Mouse (Mus musculus): ENCODE measurements at regions not wholly inside any gene's neighbourhood (a gene's known extent, or its start where the extent isn't known, plus 50 kb on each side); places are given as distances from the start of the nearest gene placed in this dataset.

DNA sequence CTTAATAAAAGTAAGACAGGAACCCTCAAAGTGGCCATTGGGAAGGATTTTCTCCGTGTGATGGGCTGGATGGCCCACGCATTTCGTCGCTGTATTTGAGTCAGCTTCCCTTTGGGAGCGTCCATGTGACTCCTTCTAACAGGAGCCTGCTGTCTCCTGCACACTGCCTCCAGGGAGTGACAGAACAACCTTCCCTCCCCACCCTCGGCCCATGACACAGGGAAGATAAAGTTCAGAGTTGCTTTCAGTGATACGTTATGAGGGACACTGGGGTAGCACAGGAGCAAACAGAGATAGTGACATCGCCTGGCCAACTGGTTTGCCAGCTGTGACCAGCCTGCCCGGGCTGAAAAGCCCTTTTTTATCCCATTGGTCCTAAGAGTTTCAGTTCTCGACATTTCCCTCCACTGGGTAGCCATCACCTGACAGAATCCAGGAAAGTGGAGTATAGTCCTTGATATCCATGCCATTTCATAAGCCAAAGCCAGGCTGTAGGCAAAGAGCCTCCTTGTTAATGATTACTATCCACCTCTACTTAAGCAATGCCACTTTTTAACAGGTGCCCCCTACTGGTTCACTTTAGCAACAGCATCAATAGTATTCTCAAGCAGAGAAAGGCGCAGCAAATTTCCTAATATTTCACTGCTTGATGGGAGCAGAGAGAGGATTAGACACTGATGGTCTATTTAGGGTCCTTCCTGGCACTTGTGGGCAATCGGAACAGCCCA lies 180.5 kb downstream of the Trim29 start:
- no peaks in the 10 kb centered on the region for H3K36me3 ChIP-seq (ENCODE audit: control insufficient read depth, insufficient read depth, low read length)
- no peak overlapping the region for H3K27ac ChIP-seq (ENCODE audit: insufficient read depth, low read depth, low read length)
- H3K4me3 ChIP-seq (ENCODE audit: insufficient read depth, low read depth, low read length): no peak overlapping the region
- peak; percentile 76 for DNase-seq
- TF ChIP-seq POLR2A (IDR thresholded peaks at IDR 0.05; ENCODE audit: low read depth, low read length) (no peak), CTCF (conservative IDR thresholded peaks at IDR 0.05; ENCODE audit: insufficient read depth, insufficient read length, low read depth, low read length) (peak; percentile 10; the same call in 1 of the 2 replicates)
- 61% methylated on average over 12 of the region's 12 CpGs for WGBS
- no peaks in the 10 kb centered on the region for H3K27me3 ChIP-seq (replicated peaks; ENCODE audit: control insufficient read depth, insufficient read depth, low read length)
- 0 out of 2 replicates have a peak, but pooled peaks cover 5% of the 10 kb centered on the region for H3K4me1 ChIP-seq (ENCODE audit: control insufficient read depth, insufficient read depth, low read length)

- H3K4me3 ChIP-seq (ENCODE audit: insufficient read depth, low read depth, low read length): no peak overlapping the region
- no peak overlapping the region for H3K27ac ChIP-seq (ENCODE audit: insufficient read depth, low read depth, low read length)
- DNase-seq: no peak
- H3K27me3 ChIP-seq (replicated peaks; ENCODE audit: control insufficient read depth, insufficient read depth, low read length): no peaks in the 10 kb centered on the region
- no peak for TF ChIP-seq POLR2A (IDR thresholded peaks at IDR 0.05; ENCODE audit: low read depth, low read length)
- no peak for TF ChIP-seq CTCF (conservative IDR thresholded peaks at IDR 0.05; ENCODE audit: insufficient read depth, insufficient read length, low read depth, low read length)
- 0 out of 2 replicates have a peak, but pooled peaks cover 5% of the 10 kb centered on the region for H3K4me1 ChIP-seq (ENCODE audit: control insufficient read depth, insufficient read depth, low read length)
- WGBS: 42% methylated on average over 7 of the region's 7 CpGs
- no peaks in the 10 kb centered on the region for H3K36me3 ChIP-seq (ENCODE audit: control insufficient read depth, insufficient read depth, low read length)
Observed at GRCm38 (mm10) chr9:43492236-43493000, 181.8 kb downstream of the Trim29 start.

DNA sequence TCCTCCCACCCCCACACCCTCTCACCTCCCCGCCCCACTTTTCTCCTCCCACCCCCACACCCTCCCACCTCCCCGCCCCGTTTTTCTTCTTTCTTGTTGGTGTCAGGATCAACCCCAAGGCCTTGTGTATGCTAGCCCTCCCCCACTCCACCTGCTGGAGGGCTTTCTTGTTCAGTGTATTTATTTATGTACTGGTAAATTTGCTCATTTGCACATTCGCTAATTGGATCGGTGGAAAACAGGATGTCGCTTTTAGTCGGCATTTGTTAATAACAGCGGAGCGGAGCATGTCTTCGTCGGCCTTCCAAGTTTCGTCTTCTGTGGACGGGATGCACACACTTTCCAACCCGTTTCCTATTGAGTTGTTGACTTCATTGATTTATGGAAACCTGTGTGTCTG lies 187.9 kb downstream of the Trim29 start:
- Histone ChIP-seq H3K4me3 (ENCODE audit: insufficient read depth, low read depth, low read length) (no peak overlapping the region), H3K4me1 (ENCODE audit: control insufficient read depth, insufficient read depth, low read length) (no peaks in the 10 kb centered on the region), H3K27ac (ENCODE audit: insufficient read depth, low read depth, low read length) (no peak overlapping the region), H3K27me3 (replicated peaks; ENCODE audit: control insufficient read depth, insufficient read depth, low read length) (no peaks in the 10 kb centered on the region), H3K36me3 (ENCODE audit: control insufficient read depth, insufficient read depth, low read length) (no peaks in the 10 kb centered on the region)
- no peak for DNase-seq
- no peak for TF ChIP-seq CTCF (conservative IDR thresholded peaks at IDR 0.05; ENCODE audit: insufficient read depth, insufficient read length, low read depth, low read length)
- TF ChIP-seq POLR2A (IDR thresholded peaks at IDR 0.05; ENCODE audit: low read depth, low read length): no peak
- WGBS: 67% methylated on average over 14 of the region's 14 CpGs

GRCm38 (mm10) chr9:43504270-43504932 lies 193.8 kb downstream of the Trim29 start:
- TF ChIP-seq CTCF (conservative IDR thresholded peaks at IDR 0.05; ENCODE audit: insufficient read depth, insufficient read length, low read depth, low read length) (no peak), POLR2A (IDR thresholded peaks at IDR 0.05; ENCODE audit: low read depth, low read length) (no peak)
- 41% methylated on average over 14 of the region's 14 CpGs for WGBS
- H3K27me3 ChIP-seq (replicated peaks; ENCODE audit: control insufficient read depth, insufficient read depth, low read length): no peaks in the 10 kb centered on the region
- H3K4me3 ChIP-seq (ENCODE audit: insufficient read depth, low read depth, low read length): no peak overlapping the region
- DNase-seq: no peak
- 0 out of 2 replicates have a peak, but pooled peaks cover 3% of the 10 kb centered on the region for H3K4me1 ChIP-seq (ENCODE audit: control insufficient read depth, insufficient read depth, low read length)
- H3K27ac ChIP-seq (ENCODE audit: insufficient read depth, low read depth, low read length): no peak overlapping the region
- no peaks in the 10 kb centered on the region for H3K36me3 ChIP-seq (ENCODE audit: control insufficient read depth, insufficient read depth, low read length)

GRCm38 (mm10) chr9:43505856-43506255 lies 195.2 kb downstream of the Trim29 start:
- DNase-seq: no peak
- Histone ChIP-seq H3K4me1 (ENCODE audit: control insufficient read depth, insufficient read depth, low read length) (0 out of 2 replicates have a peak, but pooled peaks cover 3% of the 10 kb centered on the region), H3K27me3 (replicated peaks; ENCODE audit: control insufficient read depth, insufficient read depth, low read length) (no peaks in the 10 kb centered on the region), H3K36me3 (ENCODE audit: control insufficient read depth, insufficient read depth, low read length) (no peaks in the 10 kb centered on the region), H3K4me3 (ENCODE audit: insufficient read depth, low read depth, low read length) (no peak overlapping the region), H3K27ac (ENCODE audit: insufficient read depth, low read depth, low read length) (no peak overlapping the region)
- WGBS: 38% methylated on average over 4 of the region's 4 CpGs
- TF ChIP-seq POLR2A (IDR thresholded peaks at IDR 0.05; ENCODE audit: low read depth, low read length) (no peak), CTCF (conservative IDR thresholded peaks at IDR 0.05; ENCODE audit: insufficient read depth, insufficient read length, low read depth, low read length) (no peak)

GRCm38 (mm10) chr9:43506276-43506675 lies 195.6 kb downstream of the Trim29 start:
- H3K4me3 ChIP-seq (ENCODE audit: insufficient read depth, low read depth, low read length): no peak overlapping the region
- H3K27ac ChIP-seq (ENCODE audit: insufficient read depth, low read depth, low read length): no peak overlapping the region
- 35% methylated on average over 6 of the region's 6 CpGs for WGBS
- no peak for DNase-seq
- H3K4me1 ChIP-seq (ENCODE audit: control insufficient read depth, insufficient read depth, low read length): 0 out of 2 replicates have a peak, but pooled peaks cover 3% of the 10 kb centered on the region
- no peaks in the 10 kb centered on the region for H3K27me3 ChIP-seq (replicated peaks; ENCODE audit: control insufficient read depth, insufficient read depth, low read length)
- no peak for TF ChIP-seq POLR2A (IDR thresholded peaks at IDR 0.05; ENCODE audit: low read depth, low read length)
- no peak for TF ChIP-seq CTCF (conservative IDR thresholded peaks at IDR 0.05; ENCODE audit: insufficient read depth, insufficient read length, low read depth, low read length)
- no peaks in the 10 kb centered on the region for H3K36me3 ChIP-seq (ENCODE audit: control insufficient read depth, insufficient read depth, low read length)

All from kidney, adult 2 months (tissue).